8 mouse cellular contexts compared by ENCODE assay signal in the genomic region with DNA sequence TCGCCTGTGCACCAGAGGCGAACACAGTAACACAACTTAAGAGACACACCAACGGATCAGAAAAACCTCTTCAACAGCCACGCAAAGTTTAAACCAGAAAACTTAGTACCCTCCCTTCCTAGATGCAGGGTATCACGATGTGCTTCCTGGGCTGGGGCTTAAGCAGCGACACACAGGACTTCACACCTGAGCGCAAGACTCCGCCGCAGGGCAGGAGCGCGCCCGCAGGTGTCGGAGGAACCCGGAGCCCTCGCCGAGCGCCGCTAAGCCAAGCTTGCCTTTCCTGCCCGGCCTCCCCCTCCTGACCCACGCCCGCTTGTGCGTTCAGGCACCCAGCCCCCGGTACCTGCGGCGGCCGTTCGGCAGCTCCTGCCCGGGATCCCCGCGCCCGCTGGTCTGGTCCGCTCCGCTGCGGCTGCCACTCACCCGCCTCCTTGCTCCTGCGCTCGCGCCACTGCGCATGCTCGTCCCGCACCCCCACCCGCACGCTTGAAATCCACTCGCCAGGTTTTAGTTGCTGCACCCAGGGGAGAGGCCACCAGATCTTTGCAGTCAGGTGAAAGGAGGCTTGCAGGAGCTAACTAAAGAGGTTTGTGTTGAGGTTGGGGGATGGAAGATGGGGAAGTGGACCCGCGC. TPM values are rescaled to one million over a fixed set of nuclear protein-coding genes. Genes with fewer than 3 reads are reported as not detected.
DNase-seq lines count a peak whose midpoint lies in the region; ATAC-seq and TF ChIP-seq lines count a peak whose summit lies in the region.

A gene (minus strand): TSS at position 487 of the 636 bp plus-strand sequence.

- H3K9ac ChIP-seq in hindbrain, embryonic 14.5 days: peak within 1 kb of the TSS; percentile 63
- H3K9ac ChIP-seq in lung, postnatal 0 days (replicated peaks; ENCODE audit: low read depth): peak within 1 kb of the TSS; percentile 13; the same call in 1 of the 2 replicates

- 0 out of 2 replicates have a peak, but pooled peaks have one; percentile 5 for TF ChIP-seq CTCF in lung, postnatal 0 days (IDR thresholded peaks at IDR 0.05)

- no peak for TF ChIP-seq EP300 in lung, postnatal 0 days (IDR thresholded peaks at IDR 0.05)

- peak; percentile 94 for ATAC-seq in hindbrain, embryonic 14.5 days (ENCODE audit: low FRiP score)
- peak; percentile 94 for ATAC-seq in lung, postnatal 0 days

- WGBS in hindbrain, embryonic 14.5 days: under 1% methylated on average over 46 of the region's 46 CpGs
- WGBS in lung, postnatal 0 days: 2% methylated on average over 46 of the region's 46 CpGs

- no peak within 1 kb of the TSS for H3K27ac ChIP-seq in hindbrain, embryonic 14.5 days
- peak within 1 kb of the TSS; percentile 71; the same call in 1 of the 2 replicates for H3K27ac ChIP-seq in lung, postnatal 0 days (ENCODE audit: low read length)

- no peaks in the 10 kb centered on the region for H3K36me3 ChIP-seq in hindbrain, embryonic 14.5 days (replicated peaks; ENCODE audit: control insufficient read depth, insufficient read depth)
- no peaks in the 10 kb centered on the region for H3K36me3 ChIP-seq in lung, postnatal 0 days (ENCODE audit: insufficient read depth, low read length)

- peak within 1 kb of the TSS; percentile 57 for H3K4me3 ChIP-seq in hindbrain, embryonic 14.5 days (replicated peaks; ENCODE audit: low read length)
- peak within 1 kb of the TSS; percentile 51 for H3K4me3 ChIP-seq in lung, postnatal 0 days (ENCODE audit: low read depth, low read length)

- DNase-seq in Muller cell, postnatal 12 days (ENCODE audit: inconsistent ontology term): peak; percentile 86
- DNase-seq in cerebellum, postnatal 10 days: peak; percentile 92 to 95
- DNase-seq in frontal cortex, postnatal 36 days (ENCODE audit: low spot score in 2 of 2): peak; percentile 95 to 97
- DNase-seq in hindbrain, embryonic 14.5 days (ENCODE audit: low spot score): peak; percentile 90
- peak; percentile 90 to 92 for DNase-seq in layer of hippocampus, postnatal 14 days (ENCODE audit: low spot score in 2 of 2)
- DNase-seq in lung, postnatal 0 days (ENCODE audit: low spot score): peak; percentile 78
- peak; percentile 84 for DNase-seq in ovary, postnatal 36 days (ENCODE audit: low spot score)
- peak; percentile 70 to 85 for DNase-seq in thymus, postnatal 10 days (ENCODE audit: low spot score in 2 of 2)

- H3K4me2 ChIP-seq in hindbrain, embryonic 14.5 days (replicated peaks): peak within 1 kb of the TSS; percentile 90
- H3K4me2 ChIP-seq in lung, postnatal 0 days (replicated peaks; ENCODE audit: low read depth, low read length): peak within 1 kb of the TSS; percentile 91

- H3K9me3 ChIP-seq in hindbrain, embryonic 14.5 days (ENCODE audit: control insufficient read depth, low read length): no peaks in the 10 kb centered on the region
- H3K9me3 ChIP-seq in lung, postnatal 0 days (ENCODE audit: low read length): no peaks in the 10 kb centered on the region

- peaks cover 15% of the 10 kb centered on the region for H3K27me3 ChIP-seq in hindbrain, embryonic 14.5 days (ENCODE audit: control insufficient read depth, insufficient read depth, low read length)
- H3K27me3 ChIP-seq in lung, postnatal 0 days (replicated peaks; ENCODE audit: insufficient read depth, low read length): no peaks in the 10 kb centered on the region

- no peaks in the 10 kb centered on the region for H3K4me1 ChIP-seq in hindbrain, embryonic 14.5 days (replicated peaks; ENCODE audit: control insufficient read depth, insufficient read depth, low read length)
- no peaks in the 10 kb centered on the region for H3K4me1 ChIP-seq in lung, postnatal 0 days (ENCODE audit: insufficient read depth, low read depth, low read length)

RNA-seq across cellular contexts. Expression of the gene that starts here (rescaled TPM):
- polyA plus RNA-seq in hindbrain, embryonic 14.5 days (2014; fragmentation: Nextera tagmentation; extraction: Ambion mirVana): 2.9 and 4.1 TPM in 2 replicates
- total RNA-seq in layer of hippocampus, postnatal 14 days (2021): 1 to 10 TPM; 2.2 to 2.6 TPM
- 14.2 and 16.0 TPM in 2 replicates for polyA plus RNA-seq in lung, postnatal 0 days (2015; fragmentation: Nextera tagmentation; extraction: Ambion mirVana)
